Mouse (Mus musculus): ENCODE results near the gene Gfm2. TPM values are rescaled to one million over a fixed set of nuclear protein-coding genes. Genes with fewer than 3 reads are reported as not detected.

Gene Gfm2
- polyA plus RNA-seq, 1 experiment: not detected

GRCm38 (mm10) chr13:97201896-97202295 is 64.2 kb downstream of the Gfm2 start:
- H3K27ac ChIP-seq (ENCODE audit: insufficient read depth, low read depth, low read length): no peak overlapping the region
- H3K4me1 ChIP-seq (ENCODE audit: control insufficient read depth, insufficient read depth, low read length): peaks cover 7% of the 10 kb centered on the region
- 77% methylated on average over 4 of the region's 4 CpGs for WGBS
- TF ChIP-seq CTCF (IDR thresholded peaks at IDR 0.05; ENCODE audit: insufficient read depth, low read depth, low read length) (no peak), POLR2A (IDR thresholded peaks at IDR 0.05; ENCODE audit: insufficient read depth, low read depth, low read length) (no peak)
- no peak overlapping the region for H3K4me3 ChIP-seq (ENCODE audit: insufficient read depth, low read depth, low read length)

- Histone ChIP-seq H3K4me1 (ENCODE audit: control insufficient read depth, insufficient read depth, low read length) (no peaks in the 10 kb centered on the region; the same call in 1 of the 2 replicates), H3K4me3 (ENCODE audit: insufficient read depth, low read depth, low read length) (peak overlapping the region; percentile 38), H3K27ac (ENCODE audit: insufficient read depth, low read depth, low read length) (0 out of 2 replicates have a peak overlapping the region, but pooled peaks have one; percentile 22)
- no peak for TF ChIP-seq POLR2A (IDR thresholded peaks at IDR 0.05; ENCODE audit: insufficient read depth, low read depth, low read length)
- no peak for TF ChIP-seq CTCF (IDR thresholded peaks at IDR 0.05; ENCODE audit: insufficient read depth, low read depth, low read length)
- WGBS: 4% methylated on average over 18 of the region's 18 CpGs
These were observed 67.4 kb downstream of the Gfm2 start for GRCm38 (mm10) chr13:97205052-97205701.

GRCm38 (mm10) chr13:97206046-97206445 is 68.3 kb downstream of the Gfm2 start:
- Histone ChIP-seq H3K4me3 (ENCODE audit: insufficient read depth, low read depth, low read length) (no peak overlapping the region), H3K4me1 (ENCODE audit: control insufficient read depth, insufficient read depth, low read length) (no peaks in the 10 kb centered on the region; the same call in 1 of the 2 replicates), H3K27ac (ENCODE audit: insufficient read depth, low read depth, low read length) (no peak overlapping the region)
- TF ChIP-seq POLR2A (IDR thresholded peaks at IDR 0.05; ENCODE audit: insufficient read depth, low read depth, low read length) (no peak), CTCF (IDR thresholded peaks at IDR 0.05; ENCODE audit: insufficient read depth, low read depth, low read length) (no peak)
- WGBS: 87% methylated on average over 2 of the region's 2 CpGs

- no peak for TF ChIP-seq POLR2A (IDR thresholded peaks at IDR 0.05; ENCODE audit: insufficient read depth, low read depth, low read length)
- no peak for TF ChIP-seq CTCF (IDR thresholded peaks at IDR 0.05; ENCODE audit: insufficient read depth, low read depth, low read length)
- Histone ChIP-seq H3K27ac (ENCODE audit: insufficient read depth, low read depth, low read length) (no peak overlapping the region), H3K4me1 (ENCODE audit: control insufficient read depth, insufficient read depth, low read length) (no peaks in the 10 kb centered on the region; the same call in 1 of the 2 replicates), H3K4me3 (ENCODE audit: insufficient read depth, low read depth, low read length) (no peak overlapping the region)
- 89% methylated on average over 7 of the region's 7 CpGs for WGBS
These were observed 69.9 kb downstream of the Gfm2 start for GRCm38 (mm10) chr13:97207472-97208111.

- H3K27ac ChIP-seq (ENCODE audit: insufficient read depth, low read depth, low read length): no peak overlapping the region
- no peak for TF ChIP-seq POLR2A (IDR thresholded peaks at IDR 0.05; ENCODE audit: insufficient read depth, low read depth, low read length)
- no peak for TF ChIP-seq CTCF (IDR thresholded peaks at IDR 0.05; ENCODE audit: insufficient read depth, low read depth, low read length)
- H3K4me1 ChIP-seq (ENCODE audit: control insufficient read depth, insufficient read depth, low read length): no peaks in the 10 kb centered on the region; the same call in 1 of the 2 replicates
- no peak overlapping the region for H3K4me3 ChIP-seq (ENCODE audit: insufficient read depth, low read depth, low read length)
- WGBS: 66% methylated on average over 7 of the region's 7 CpGs
These were observed 70.4 kb downstream of the Gfm2 start for GRCm38 (mm10) chr13:97208112-97208478.

- TF ChIP-seq CTCF (IDR thresholded peaks at IDR 0.05; ENCODE audit: insufficient read depth, low read depth, low read length): no peak
- no peak for TF ChIP-seq POLR2A (IDR thresholded peaks at IDR 0.05; ENCODE audit: insufficient read depth, low read depth, low read length)
- WGBS: 81% methylated on average over 3 of the region's 3 CpGs
- Histone ChIP-seq H3K4me1 (ENCODE audit: control insufficient read depth, insufficient read depth, low read length) (no peaks in the 10 kb centered on the region; the same call in 1 of the 2 replicates), H3K27ac (ENCODE audit: insufficient read depth, low read depth, low read length) (no peak overlapping the region), H3K4me3 (ENCODE audit: insufficient read depth, low read depth, low read length) (no peak overlapping the region)
These were observed 70.8 kb downstream of the Gfm2 start for GRCm38 (mm10) chr13:97208500-97209010.

- 68% methylated on average over 3 of the region's 3 CpGs for WGBS
- H3K4me3 ChIP-seq (ENCODE audit: insufficient read depth, low read depth, low read length): no peak overlapping the region
- no peak overlapping the region for H3K27ac ChIP-seq (ENCODE audit: insufficient read depth, low read depth, low read length)
- H3K4me1 ChIP-seq (ENCODE audit: control insufficient read depth, insufficient read depth, low read length): no peaks in the 10 kb centered on the region
- TF ChIP-seq CTCF (IDR thresholded peaks at IDR 0.05; ENCODE audit: insufficient read depth, low read depth, low read length) (no peak), POLR2A (IDR thresholded peaks at IDR 0.05; ENCODE audit: insufficient read depth, low read depth, low read length) (no peak)
These were observed 77.0 kb downstream of the Gfm2 start for GRCm38 (mm10) chr13:97214583-97215268.

- 63% methylated on average over 4 of the region's 4 CpGs for WGBS
- Histone ChIP-seq H3K27ac (ENCODE audit: insufficient read depth, low read depth, low read length) (no peak overlapping the region), H3K4me1 (ENCODE audit: control insufficient read depth, insufficient read depth, low read length) (no peaks in the 10 kb centered on the region), H3K4me3 (ENCODE audit: insufficient read depth, low read depth, low read length) (no peak overlapping the region)
- no peak for TF ChIP-seq CTCF (IDR thresholded peaks at IDR 0.05; ENCODE audit: insufficient read depth, low read depth, low read length)
- TF ChIP-seq POLR2A (IDR thresholded peaks at IDR 0.05; ENCODE audit: insufficient read depth, low read depth, low read length): no peak
These were observed 77.8 kb downstream of the Gfm2 start for GRCm38 (mm10) chr13:97215563-97215962.

- WGBS: 91% methylated on average over 5 of the region's 5 CpGs
These were observed 78.5 kb downstream of the Gfm2 start for GRCm38 (mm10) chr13:97216196-97216595.

More at GRCm38 (mm10) chr13:97216196-97216595, 78.5 kb downstream of the Gfm2 start:
- H3K27ac ChIP-seq (ENCODE audit: insufficient read depth, low read depth, low read length): no peak overlapping the region
- H3K4me1 ChIP-seq (ENCODE audit: control insufficient read depth, insufficient read depth, low read length): no peaks in the 10 kb centered on the region
- no peak overlapping the region for H3K4me3 ChIP-seq (ENCODE audit: insufficient read depth, low read depth, low read length)
- TF ChIP-seq CTCF (IDR thresholded peaks at IDR 0.05; ENCODE audit: insufficient read depth, low read depth, low read length) (no peak), POLR2A (IDR thresholded peaks at IDR 0.05; ENCODE audit: insufficient read depth, low read depth, low read length) (no peak)
